Mouse (Mus musculus) neural tube, embryonic 13.5 days (tissue): ENCODE measurements around the gene Gpr171. TPM values are rescaled to one million over a fixed set of nuclear protein-coding genes. Genes with fewer than 3 reads are reported as not detected.

ENCODE experiments used
- ATAC-seq: fragments of 200-750 bp; cut with Nextera tagmentation; 2 replicates; pipeline ENCODE4 v1.8.0; 2017; ENCODE audit warnings: low read depth, mild to moderate bottlenecking, moderate TSS enrichment, moderate library complexity
- H3K27ac ChIP-seq: fragments of 300-500 bp; sonication (generic); replicated peaks from 2 replicates; pipeline ENCODE4 v1.5.1; 2015; ENCODE audit warnings: moderate library complexity, mild to moderate bottlenecking, inconsistent platforms
- H3K27me3 ChIP-seq: fragments of 300-500 bp; sonication (generic); 2 replicates; pipeline ENCODE4 v1.6.1; 2015; ENCODE audit warnings: mild to moderate bottlenecking, inconsistent platforms
- H3K36me3 ChIP-seq: fragments of 300-500 bp; sonication (generic); 2 replicates; pipeline ENCODE4 v1.6.1; 2015; ENCODE audit warnings: mild to moderate bottlenecking, inconsistent platforms
- H3K4me1 ChIP-seq: fragments of 300-500 bp; sonication (generic); replicated peaks from 2 replicates; pipeline ENCODE4 v1.6.1; 2015; ENCODE audit warnings: inconsistent platforms
- H3K4me2 ChIP-seq: fragments of 300-500 bp; sonication (generic); 2 replicates; pipeline ENCODE4 v1.6.1; 2015; ENCODE audit warnings: inconsistent platforms, mild to moderate bottlenecking, moderate library complexity
- H3K4me3 ChIP-seq: fragments of 300-500 bp; sonication (generic); 2 replicates; pipeline ENCODE4 v1.5.1; 2015; ENCODE audit warnings: mild to moderate bottlenecking, inconsistent platforms
- H3K9ac ChIP-seq: fragments of 300-500 bp; sonication (generic); 2 replicates; pipeline ENCODE4 v1.6.1; 2015; ENCODE audit warnings: moderate library complexity, mild to moderate bottlenecking, inconsistent platforms
- H3K9me3 ChIP-seq: fragments of 300-500 bp; sonication (generic); 2 replicates; pipeline ENCODE4 v1.6.1; 2016; ENCODE audit warnings: inconsistent platforms
- WGBS: fragments of 180-500 bp; shearing (Covaris S2); methylation state at CpG from one replicate; pipeline ENCODE4 v1.1.7; 2015; 5-methylcytosine and 5-hydroxymethylcytosine counted together
- polyA plus RNA-seq: library from polyadenylated mRNA; unstranded; fragments of >200 nt; fragmentation: Nextera tagmentation; extraction: Ambion mirVana; gene quantifications from 2 replicates; pipeline ENCODE4 v1.2.1, GENCODE M21; 2015

Gene Gpr171
- polyA plus RNA-seq, 1 experiment from 2014 or later: 1.4 TPM

DNA sequence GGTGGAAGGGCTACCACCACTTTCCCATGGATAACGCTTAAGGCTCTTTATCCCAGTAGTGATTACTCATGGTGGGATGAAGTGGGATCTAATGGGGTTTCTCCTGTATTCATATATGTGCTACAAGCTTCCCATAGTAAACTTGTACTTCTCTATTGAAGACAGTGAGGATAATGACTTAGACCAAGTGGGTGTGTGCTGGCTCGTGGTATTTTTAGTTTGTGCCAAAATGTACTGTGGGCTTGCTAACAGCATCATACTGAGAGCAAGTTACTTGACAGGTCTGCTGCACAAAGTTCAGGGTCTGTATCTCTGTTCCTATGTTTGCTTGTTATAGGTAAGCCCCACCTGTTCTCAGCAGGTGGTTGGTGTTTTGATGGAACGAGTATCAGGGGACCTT lies 35.7 kb downstream of the Gpr171 start:
- Histone ChIP-seq H3K9ac (no peak overlapping the region), H3K36me3 (no peaks in the 10 kb centered on the region), H3K4me2 (no peak overlapping the region), H3K27me3 (no peaks in the 10 kb centered on the region), H3K9me3 (no peaks in the 10 kb centered on the region), H3K4me1 (no peaks in the 10 kb centered on the region; the same call in 1 of the 2 replicates), H3K4me3 (no peak overlapping the region), H3K27ac (no peak overlapping the region)
- WGBS: 91% methylated on average over 3 of the region's 3 CpGs
- ATAC-seq: no peak

DNA sequence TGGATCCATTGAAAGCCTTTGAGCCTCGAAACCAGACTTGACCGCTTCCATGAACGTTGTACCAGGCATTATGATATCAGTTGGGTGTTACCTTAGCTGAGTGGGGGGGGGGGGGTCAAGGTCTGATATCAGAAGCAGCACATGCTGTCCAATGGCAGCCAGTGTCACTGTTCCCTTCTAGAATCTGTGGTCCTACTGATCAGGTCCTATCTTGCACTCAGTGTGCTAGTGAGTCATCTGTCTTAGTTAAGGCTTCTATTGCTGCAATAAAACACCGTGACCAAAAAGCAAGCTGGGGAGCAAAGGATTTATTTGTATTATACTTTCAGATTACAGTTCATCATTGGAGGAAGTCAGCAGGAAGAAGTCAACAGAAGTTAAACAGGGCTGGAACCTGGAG lies 38.2 kb downstream of the Gpr171 start:
- Histone ChIP-seq H3K27ac (no peak overlapping the region), H3K36me3 (no peaks in the 10 kb centered on the region), H3K27me3 (no peaks in the 10 kb centered on the region), H3K4me3 (no peak overlapping the region), H3K9ac (no peak overlapping the region), H3K4me2 (no peak overlapping the region), H3K4me1 (peaks cover 3% of the 10 kb centered on the region; the same call in 1 of the 2 replicates), H3K9me3 (no peaks in the 10 kb centered on the region)
- ATAC-seq: no peak
- 84% methylated on average over 4 of the region's 4 CpGs for WGBS

DNA sequence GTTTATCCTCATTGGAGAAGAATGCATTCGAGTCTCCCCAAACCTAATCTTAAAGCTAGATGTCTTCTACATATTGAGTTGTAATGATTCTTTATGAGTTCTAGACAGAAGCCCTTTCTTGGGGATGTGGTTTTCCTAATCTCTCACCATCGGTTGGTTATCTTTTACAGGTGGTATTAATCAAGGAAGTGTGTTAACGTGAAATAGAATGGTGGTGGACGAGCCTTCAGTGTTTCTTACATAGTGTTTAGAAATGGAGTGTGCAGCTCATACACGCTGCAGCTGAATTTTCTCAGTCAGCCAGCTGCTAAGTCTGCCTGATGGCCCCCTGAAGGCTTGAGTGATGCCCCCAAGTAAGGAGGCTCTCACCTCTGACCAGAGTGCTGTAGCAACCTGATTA lies 39.5 kb downstream of the Gpr171 start:
- no peak for ATAC-seq
- Histone ChIP-seq H3K27me3 (no peaks in the 10 kb centered on the region), H3K4me3 (no peak overlapping the region), H3K9ac (no peak overlapping the region), H3K27ac (no peak overlapping the region), H3K4me1 (peaks cover 3% of the 10 kb centered on the region; the same call in 1 of the 2 replicates), H3K9me3 (no peaks in the 10 kb centered on the region), H3K4me2 (no peak overlapping the region), H3K36me3 (no peaks in the 10 kb centered on the region)
- 80% methylated on average over 5 of the region's 5 CpGs for whole genome bisulfite sequencing

DNA sequence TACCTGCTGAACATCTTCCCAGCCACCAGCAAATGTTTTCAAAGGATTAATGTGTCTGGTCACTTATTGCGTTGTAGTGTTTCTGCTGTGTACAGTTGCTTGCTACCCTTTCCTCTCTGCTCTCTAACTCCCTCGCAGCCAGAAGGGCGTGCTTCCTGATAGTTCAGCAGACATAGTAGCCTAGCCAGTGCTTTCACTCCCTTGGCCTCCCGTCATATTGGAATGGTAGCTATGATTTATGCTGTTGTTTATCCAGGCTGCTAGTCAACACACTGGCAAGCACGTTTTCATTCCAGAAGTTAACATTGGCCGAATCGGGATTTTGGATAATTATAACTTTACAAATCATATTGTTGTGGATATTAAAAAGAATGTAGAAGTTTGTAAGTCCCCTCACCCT lies 41.5 kb downstream of the Gpr171 start:
- WGBS: 84% methylated on average over 7 of the region's 7 CpGs
- Histone ChIP-seq H3K36me3 (no peaks in the 10 kb centered on the region), H3K27me3 (no peaks in the 10 kb centered on the region), H3K4me1 (peaks cover 3% of the 10 kb centered on the region; the same call in 1 of the 2 replicates), H3K9me3 (no peaks in the 10 kb centered on the region), H3K4me2 (no peak overlapping the region), H3K9ac (no peak overlapping the region), H3K4me3 (no peak overlapping the region), H3K27ac (no peak overlapping the region)
- ATAC-seq: no peak

DNA sequence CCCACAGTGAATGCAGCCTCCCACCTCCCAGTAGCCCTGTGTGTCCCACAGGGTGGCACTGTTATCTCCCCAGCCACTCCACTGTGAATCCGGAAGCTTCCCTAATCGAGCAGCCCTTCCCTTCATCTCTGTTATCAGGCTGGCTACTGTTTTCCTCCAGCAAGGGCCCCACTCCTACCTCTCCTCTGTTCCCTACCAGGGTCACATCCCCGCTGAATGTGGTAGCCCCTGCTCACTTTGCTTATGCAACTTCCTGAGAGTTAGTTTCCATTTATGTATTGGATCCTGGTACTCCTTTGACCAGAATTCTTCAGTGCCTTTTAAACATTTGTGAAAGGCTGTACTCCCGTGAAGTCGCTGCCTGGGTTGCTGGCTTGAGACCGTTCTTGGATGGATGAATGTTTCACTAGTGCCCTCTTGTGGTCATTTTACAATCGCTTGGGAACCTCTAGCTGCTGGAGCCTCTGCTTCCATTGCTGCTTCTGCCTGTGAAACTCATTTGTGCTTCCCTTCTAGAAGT lies 42.5 kb downstream of the Gpr171 start:
- Histone ChIP-seq H3K4me2 (peak overlapping the region; percentile 27; the same call in 1 of the 2 replicates), H3K4me1 (peaks cover 3% of the 10 kb centered on the region; the same call in 1 of the 2 replicates), H3K4me3 (no peak overlapping the region), H3K27me3 (no peaks in the 10 kb centered on the region), H3K27ac (no peak overlapping the region), H3K9ac (no peak overlapping the region), H3K9me3 (no peaks in the 10 kb centered on the region), H3K36me3 (no peaks in the 10 kb centered on the region)
- WGBS: 4% methylated on average over 7 of the region's 7 CpGs
- ATAC-seq: peak; percentile 92

DNA sequence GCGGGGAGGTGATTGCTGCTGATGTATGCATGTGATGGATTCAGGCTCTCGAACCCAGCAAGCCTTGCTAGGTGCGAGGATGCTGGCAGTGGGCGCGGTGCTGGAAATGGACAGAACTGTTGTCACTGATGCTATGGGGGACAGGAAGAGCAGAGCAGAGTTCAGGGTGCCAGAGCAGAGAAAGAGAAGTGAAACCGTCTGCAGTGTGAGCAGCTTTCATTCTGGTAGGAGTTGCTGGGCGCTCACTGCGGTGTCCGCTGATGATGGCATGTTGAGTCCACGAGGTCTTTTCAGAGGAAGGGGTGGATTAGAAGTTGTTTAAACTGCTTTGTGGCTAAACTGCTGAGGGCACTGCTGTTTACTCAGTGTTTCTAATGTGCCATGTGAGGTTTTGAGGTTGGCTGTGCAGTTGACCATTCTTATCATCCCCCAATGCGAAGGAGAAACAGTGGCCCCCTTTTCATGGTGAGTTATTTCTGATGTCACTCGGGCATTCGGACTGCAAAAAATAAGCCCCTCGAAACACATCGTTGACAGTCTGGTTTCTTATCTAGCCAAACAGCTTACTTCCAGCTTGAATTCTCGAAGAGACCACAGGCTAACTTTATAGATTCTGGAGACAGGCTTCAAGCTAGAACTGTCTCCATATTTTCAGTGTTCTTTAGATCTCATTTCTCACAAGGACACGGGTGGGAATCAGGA lies 46.6 kb downstream of the Gpr171 start:
- Histone ChIP-seq H3K36me3 (no peaks in the 10 kb centered on the region), H3K4me2 (no peak overlapping the region), H3K4me3 (no peak overlapping the region), H3K4me1 (peaks cover 3% of the 10 kb centered on the region; the same call in 1 of the 2 replicates), H3K27me3 (no peaks in the 10 kb centered on the region), H3K9me3 (no peaks in the 10 kb centered on the region), H3K9ac (no peak overlapping the region), H3K27ac (no peak overlapping the region)
- WGBS: 86% methylated on average over 17 of the region's 17 CpGs
- no peak for ATAC-seq

Other genes with a start within 250 kb of the Gpr171 start
- 0.63 and 1.1 TPM in 2 replicates for gene Clrn1, start 216.5 kb downstream of the Gpr171 start, polyA plus RNA-seq
- 3.7 and 3.9 TPM in 2 replicates for gene Med12l, start 96.0 kb downstream of the Gpr171 start, polyA plus RNA-seq
- 3.6 and 3.9 TPM in 2 replicates for gene P2ry14, start 51.8 kb upstream of the Gpr171 start, polyA plus RNA-seq
- not detected in 2 replicates for gene Gpr87, start 93.3 kb upstream of the Gpr171 start, polyA plus RNA-seq
- gene P2ry13, start 109.1 kb upstream of the Gpr171 start, polyA plus RNA-seq: 1.9 and 2.0 TPM in 2 replicates
- gene P2ry12, start 161.1 kb upstream of the Gpr171 start, polyA plus RNA-seq: 8.1 and 8.9 TPM in 2 replicates
- gene Igsf10, start 242.6 kb upstream of the Gpr171 start, polyA plus RNA-seq: 2.8 TPM in 2 replicates